Mouse (Mus musculus): ENCODE results near the gene Atxn1. TPM values are rescaled to one million over a fixed set of nuclear protein-coding genes. Genes with fewer than 3 reads are reported as not detected.
A peak's percentile ranks its signal among the peaks of the same experiment; 100 is the strongest.

Atxn1 gene
- polyA plus RNA-seq, 1 experiment from 2014 or later = 6.3 TPM

DNA sequence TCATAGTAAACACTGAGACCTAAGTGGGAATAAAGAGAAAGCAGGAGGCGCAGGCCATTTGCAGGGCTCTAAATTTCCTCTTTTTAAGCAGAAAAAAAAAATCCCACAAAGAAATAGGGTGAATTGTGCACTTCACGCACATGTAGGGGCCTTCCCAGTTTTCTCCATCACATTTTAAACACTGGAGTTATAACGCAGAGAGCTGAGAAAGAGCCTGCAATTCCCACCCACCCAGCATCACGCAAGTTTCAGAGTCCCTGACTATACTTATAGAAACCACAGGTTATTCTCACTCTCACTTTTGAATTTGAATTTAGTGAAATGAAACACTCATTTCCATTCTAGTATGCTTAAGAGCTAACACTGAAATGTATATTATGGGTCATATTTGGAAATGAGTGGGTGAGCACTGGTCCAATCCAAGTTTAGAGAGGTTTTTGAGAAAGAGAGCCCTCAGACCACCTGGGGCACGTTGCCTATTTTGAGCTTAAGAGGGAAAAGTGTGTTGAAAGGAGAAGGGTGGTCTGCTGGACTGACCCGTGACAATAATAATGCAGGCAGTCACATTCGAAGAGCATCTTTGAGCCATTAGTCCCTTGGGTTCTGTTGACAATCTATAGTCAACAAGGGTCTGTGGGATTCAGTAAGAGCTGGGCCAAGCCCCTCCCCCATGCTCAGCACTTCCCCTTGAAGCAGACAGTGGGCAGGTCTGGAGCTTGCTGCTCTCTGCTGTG, 279.1 kb downstream of the Atxn1 start:
- Histone ChIP-seq H3K9me3 (replicated peaks) (no peaks in the 10 kb centered on the region), H3K9ac (no peak overlapping the region), H3K36me3 (no peaks in the 10 kb centered on the region), H3K27ac (peak overlapping the region; percentile 58), H3K4me2 (no peak overlapping the region), H3K27me3 (no peaks in the 10 kb centered on the region), H3K4me3 (replicated peaks) (no peak overlapping the region), H3K4me1 (peaks cover 16% of the 10 kb centered on the region; the same call in 1 of the 2 replicates)
- no peak for ATAC-seq (replicated peaks; ENCODE audit: low FRiP score)
- WGBS = 88% methylated on average over 7 of the region's 7 CpGs

GRCm38 (mm10) chr13:45684891-45685311, 279.9 kb downstream of the Atxn1 start:
- Histone ChIP-seq H3K9me3 (replicated peaks) (no peaks in the 10 kb centered on the region), H3K4me1 (peaks cover 10% of the 10 kb centered on the region; the same call in 1 of the 2 replicates), H3K4me3 (replicated peaks) (no peak overlapping the region), H3K4me2 (no peak overlapping the region), H3K36me3 (no peaks in the 10 kb centered on the region), H3K27ac (peak overlapping the region; percentile 58), H3K9ac (no peak overlapping the region), H3K27me3 (no peaks in the 10 kb centered on the region)
- 54% methylated on average over 4 of the region's 4 CpGs for WGBS
- ATAC-seq (replicated peaks; ENCODE audit: low FRiP score) = no peak

DNA sequence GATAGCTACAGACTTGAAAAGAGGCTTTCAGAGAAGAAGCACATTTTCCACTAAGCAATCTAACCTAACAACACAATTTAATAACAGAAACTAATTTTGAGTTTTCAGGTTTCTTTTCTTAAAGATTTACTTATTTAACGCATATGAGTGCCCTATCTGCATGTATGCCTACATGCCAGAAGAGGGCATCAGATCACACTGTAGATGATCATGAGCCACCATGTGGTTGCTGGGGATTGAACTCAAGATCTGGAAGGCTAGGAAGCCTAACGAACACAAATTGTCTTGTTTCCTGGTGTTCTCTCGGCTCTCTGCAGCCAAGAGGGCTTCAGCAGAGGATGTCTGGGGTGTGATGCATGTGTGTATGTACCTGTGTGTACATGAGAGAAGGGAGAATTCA, 280.8 kb downstream of the Atxn1 start:
- Histone ChIP-seq H3K36me3 (no peaks in the 10 kb centered on the region), H3K4me3 (replicated peaks) (no peak overlapping the region), H3K9ac (no peak overlapping the region), H3K27me3 (no peaks in the 10 kb centered on the region), H3K27ac (0 out of 2 replicates have a peak overlapping the region, but pooled peaks have one; percentile 23), H3K4me1 (peaks cover 9% of the 10 kb centered on the region; the same call in 1 of the 2 replicates), H3K4me2 (no peak overlapping the region), H3K9me3 (replicated peaks) (no peaks in the 10 kb centered on the region)
- 68% methylated on average over 3 of the region's 3 CpGs for WGBS
- no peak for ATAC-seq (replicated peaks; ENCODE audit: low FRiP score)

- H3K27me3 ChIP-seq = no peaks in the 10 kb centered on the region
- no peak overlapping the region for H3K27ac ChIP-seq
- H3K4me2 ChIP-seq = no peak overlapping the region
- H3K4me1 ChIP-seq = peaks cover 9% of the 10 kb centered on the region; the same call in 1 of the 2 replicates
- ATAC-seq (replicated peaks; ENCODE audit: low FRiP score) = no peak
- WGBS = 77% methylated on average over 5 of the region's 5 CpGs
- no peaks in the 10 kb centered on the region for H3K36me3 ChIP-seq
- H3K4me3 ChIP-seq (replicated peaks) = no peak overlapping the region
- H3K9ac ChIP-seq = no peak overlapping the region
- H3K9me3 ChIP-seq (replicated peaks) = no peaks in the 10 kb centered on the region
Measured at GRCm38 (mm10) chr13:45681196-45681595, 283.6 kb downstream of the Atxn1 start.

GRCm38 (mm10) chr13:45680651-45681050, 284.2 kb downstream of the Atxn1 start:
- no peak for ATAC-seq (replicated peaks; ENCODE audit: low FRiP score)
- 0 out of 2 replicates have a peak, but pooled peaks cover 6% of the 10 kb centered on the region for H3K4me1 ChIP-seq
- no peaks in the 10 kb centered on the region for H3K9me3 ChIP-seq (replicated peaks)
- no peak overlapping the region for H3K9ac ChIP-seq
- H3K4me3 ChIP-seq (replicated peaks) = no peak overlapping the region
- no peak overlapping the region for H3K4me2 ChIP-seq
- H3K27ac ChIP-seq = no peak overlapping the region
- 63% methylated on average over 5 of the region's 5 CpGs for WGBS
- H3K27me3 ChIP-seq = no peaks in the 10 kb centered on the region
- H3K36me3 ChIP-seq = no peaks in the 10 kb centered on the region

- Histone ChIP-seq H3K4me2 (no peak overlapping the region), H3K27me3 (no peaks in the 10 kb centered on the region), H3K9me3 (replicated peaks) (no peaks in the 10 kb centered on the region), H3K4me1 (no peaks in the 10 kb centered on the region), H3K27ac (no peak overlapping the region), H3K36me3 (no peaks in the 10 kb centered on the region), H3K4me3 (replicated peaks) (no peak overlapping the region), H3K9ac (no peak overlapping the region)
- 94% methylated on average over 1 of the region's 1 CpGs for WGBS
- ATAC-seq (replicated peaks; ENCODE audit: low FRiP score) = no peak
Measured at GRCm38 (mm10) chr13:45679096-45679495, 285.7 kb downstream of the Atxn1 start.

DNA sequence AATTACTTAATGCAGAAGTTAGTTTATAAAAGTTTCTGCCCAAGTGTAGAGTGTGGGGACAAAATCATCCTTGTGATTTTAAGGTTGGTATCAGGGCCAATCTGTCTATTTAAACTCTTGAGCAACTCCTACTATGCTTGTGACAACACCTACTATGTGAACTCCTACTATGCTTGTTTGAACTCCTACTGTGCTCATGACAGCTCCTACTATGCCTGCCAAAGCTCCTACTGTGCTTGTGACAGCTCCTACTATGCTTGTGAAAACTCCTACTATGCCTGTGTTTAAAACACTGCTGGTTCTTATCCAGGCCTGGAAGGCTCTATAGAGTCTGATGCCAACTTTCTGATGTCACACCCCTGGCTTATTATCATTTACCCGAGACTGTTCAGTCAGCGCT, 292.2 kb downstream of the Atxn1 start:
- Histone ChIP-seq H3K36me3 (no peaks in the 10 kb centered on the region), H3K4me1 (no peaks in the 10 kb centered on the region), H3K27ac (no peak overlapping the region), H3K9me3 (replicated peaks) (no peaks in the 10 kb centered on the region), H3K27me3 (no peaks in the 10 kb centered on the region), H3K4me2 (no peak overlapping the region), H3K4me3 (replicated peaks) (no peak overlapping the region), H3K9ac (no peak overlapping the region)
- 77% methylated on average over 2 of the region's 2 CpGs for WGBS
- ATAC-seq (replicated peaks; ENCODE audit: low FRiP score) = no peak

GRCm38 (mm10) chr13:45669969-45670368, 294.8 kb downstream of the Atxn1 start:
- WGBS = 82% methylated on average over 11 of the region's 11 CpGs
- no peaks in the 10 kb centered on the region for H3K27me3 ChIP-seq
- H3K4me2 ChIP-seq = no peak overlapping the region
- no peak overlapping the region for H3K4me3 ChIP-seq (replicated peaks)
- H3K9ac ChIP-seq = no peak overlapping the region
- H3K9me3 ChIP-seq (replicated peaks) = no peaks in the 10 kb centered on the region
- H3K36me3 ChIP-seq = no peaks in the 10 kb centered on the region
- no peak for ATAC-seq (replicated peaks; ENCODE audit: low FRiP score)
- H3K4me1 ChIP-seq = no peaks in the 10 kb centered on the region
- no peak overlapping the region for H3K27ac ChIP-seq

DNA sequence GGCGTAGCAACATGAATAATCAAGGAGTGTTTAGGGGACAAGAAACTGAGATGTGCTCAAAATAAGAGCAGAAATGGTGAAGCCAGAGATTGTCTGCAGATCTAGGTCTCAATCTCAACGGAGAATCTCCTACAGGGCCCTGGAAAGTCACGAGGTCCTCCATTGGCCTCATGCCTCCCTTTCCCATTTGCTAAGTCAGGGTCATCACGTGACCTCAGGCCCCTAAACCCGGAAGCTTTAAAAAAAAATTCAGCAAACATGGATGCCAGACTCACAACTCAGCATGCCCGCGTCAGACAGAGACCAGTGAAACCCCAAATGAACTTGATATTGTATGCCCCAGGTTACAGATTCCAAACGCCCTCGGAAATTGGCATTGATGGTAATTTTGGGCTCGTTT, 302.0 kb downstream of the Atxn1 start:
- H3K36me3 ChIP-seq = no peaks in the 10 kb centered on the region
- no peak for ATAC-seq (replicated peaks; ENCODE audit: low FRiP score)
- H3K9me3 ChIP-seq (replicated peaks) = no peaks in the 10 kb centered on the region

DNA sequence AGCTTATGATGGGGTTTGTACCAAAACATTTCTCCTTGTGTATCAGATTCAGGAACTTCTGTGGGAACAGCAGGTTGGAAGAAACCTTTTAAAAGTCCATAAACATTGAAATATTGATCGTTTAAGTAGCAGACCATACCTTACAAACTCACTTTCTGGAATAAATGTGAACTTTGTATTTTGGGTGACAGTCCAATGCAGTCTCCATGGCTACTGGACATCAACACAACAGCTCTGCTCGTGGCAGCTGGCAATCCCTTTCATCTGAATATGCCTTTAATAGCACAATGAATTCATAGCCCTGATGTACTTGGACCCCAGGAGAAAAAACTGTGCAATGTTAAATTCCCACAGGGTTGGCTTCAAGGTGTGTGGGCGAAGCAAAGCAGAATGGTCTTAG, 302.6 kb downstream of the Atxn1 start:
- Histone ChIP-seq H3K27ac (no peak overlapping the region), H3K4me3 (replicated peaks) (no peak overlapping the region), H3K9me3 (replicated peaks) (no peaks in the 10 kb centered on the region), H3K9ac (no peak overlapping the region), H3K4me1 (no peaks in the 10 kb centered on the region), H3K27me3 (no peaks in the 10 kb centered on the region), H3K36me3 (no peaks in the 10 kb centered on the region), H3K4me2 (no peak overlapping the region)
- no peak for ATAC-seq (replicated peaks; ENCODE audit: low FRiP score)
- 82% methylated on average over 3 of the region's 3 CpGs for WGBS

More for the DNA sequence above, 302.0 kb downstream of the Atxn1 start:
- Histone ChIP-seq H3K4me3 (replicated peaks) (no peak overlapping the region), H3K27me3 (no peaks in the 10 kb centered on the region), H3K4me2 (no peak overlapping the region), H3K9ac (no peak overlapping the region), H3K4me1 (no peaks in the 10 kb centered on the region), H3K27ac (no peak overlapping the region)
- WGBS = 92% methylated on average over 10 of the region's 10 CpGs

- Histone ChIP-seq H3K27ac (no peak overlapping the region), H3K36me3 (no peaks in the 10 kb centered on the region), H3K4me3 (replicated peaks) (no peak overlapping the region), H3K27me3 (no peaks in the 10 kb centered on the region), H3K4me1 (no peaks in the 10 kb centered on the region), H3K9ac (no peak overlapping the region), H3K4me2 (no peak overlapping the region), H3K9me3 (replicated peaks) (no peaks in the 10 kb centered on the region)
- no peak for ATAC-seq (replicated peaks; ENCODE audit: low FRiP score)
- 82% methylated on average over 12 of the region's 12 CpGs for WGBS
Measured at GRCm38 (mm10) chr13:45661283-45662185, 303.3 kb downstream of the Atxn1 start.

GRCm38 (mm10) chr13:45659813-45660212, 305.0 kb downstream of the Atxn1 start:
- H3K9me3 ChIP-seq (replicated peaks) = no peaks in the 10 kb centered on the region
- H3K27ac ChIP-seq = no peak overlapping the region
- H3K36me3 ChIP-seq = no peaks in the 10 kb centered on the region
- H3K4me2 ChIP-seq = no peak overlapping the region
- H3K4me1 ChIP-seq = no peaks in the 10 kb centered on the region
- no peak for ATAC-seq (replicated peaks; ENCODE audit: low FRiP score)
- no peak overlapping the region for H3K9ac ChIP-seq
- no peak overlapping the region for H3K4me3 ChIP-seq (replicated peaks)
- H3K27me3 ChIP-seq = no peaks in the 10 kb centered on the region
- 84% methylated on average over 4 of the region's 4 CpGs for WGBS
